Mouse (Mus musculus): Measurements from ENCODE around the gene Micall1. TPM values are rescaled to one million over a fixed set of nuclear protein-coding genes. Genes with fewer than 3 reads are reported as not detected.
A peak's percentile ranks its signal among the peaks of the same experiment; 100 is the strongest.

Micall1 gene
- polyA plus RNA-seq, 1 experiment from 2014 or later: 5.5 TPM

GRCm38 (mm10) chr15:79100391-79100790 is 8.3 kb upstream of the Micall1 start:
- 83% methylated on average over 4 of the region's 4 CpGs for WGBS
- no peak overlapping the region for H3K27ac ChIP-seq
- no peak overlapping the region for H3K4me3 ChIP-seq
- no peak for DNase-seq (ENCODE audit: extremely low spot score, low spot score)
- no peaks in the 10 kb centered on the region for H3K27me3 ChIP-seq (ENCODE audit: poor library complexity, severe bottlenecking)
- H3K36me3 ChIP-seq (replicated peaks): peaks cover 14% of the 10 kb centered on the region
- no peaks in the 10 kb centered on the region for H3K9me3 ChIP-seq
- peaks cover 43% of the 10 kb centered on the region for H3K4me1 ChIP-seq

GRCm38 (mm10) chr15:79101531-79101930 is 7.2 kb upstream of the Micall1 start:
- Histone ChIP-seq H3K9me3 (no peaks in the 10 kb centered on the region), H3K4me1 (peaks cover 39% of the 10 kb centered on the region), H3K36me3 (replicated peaks) (peaks cover 2% of the 10 kb centered on the region), H3K27me3 (ENCODE audit: poor library complexity, severe bottlenecking) (no peaks in the 10 kb centered on the region), H3K27ac (peak overlapping the region; percentile 30; the same call in 1 of the 2 replicates), H3K4me3 (no peak overlapping the region)
- no peak for DNase-seq (ENCODE audit: extremely low spot score, low spot score)

- H3K9me3 ChIP-seq: no peaks in the 10 kb centered on the region
- H3K36me3 ChIP-seq (replicated peaks): no peaks in the 10 kb centered on the region
- H3K4me1 ChIP-seq: peaks cover 31% of the 10 kb centered on the region
- DNase-seq (ENCODE audit: extremely low spot score, low spot score): no peak
- H3K27ac ChIP-seq: no peak overlapping the region
- peaks cover 12% of the 10 kb centered on the region for H3K27me3 ChIP-seq (ENCODE audit: poor library complexity, severe bottlenecking)
- no peak overlapping the region for H3K4me3 ChIP-seq
- WGBS: 78% methylated on average over 10 of the region's 10 CpGs
These were observed 5.4 kb upstream of the Micall1 start for GRCm38 (mm10) chr15:79103264-79103663.

- Histone ChIP-seq H3K9me3 (no peaks in the 10 kb centered on the region), H3K27ac (no peak overlapping the region), H3K4me3 (no peak overlapping the region), H3K27me3 (ENCODE audit: poor library complexity, severe bottlenecking) (peaks cover 28% of the 10 kb centered on the region), H3K36me3 (replicated peaks) (no peaks in the 10 kb centered on the region), H3K4me1 (peaks cover 42% of the 10 kb centered on the region)
- WGBS: 60% methylated on average over 2 of the region's 2 CpGs
- no peak for DNase-seq (ENCODE audit: extremely low spot score, low spot score)
These were observed 2.9 kb upstream of the Micall1 start for GRCm38 (mm10) chr15:79105804-79106203.

GRCm38 (mm10) chr15:79107966-79108365 is 732 bp upstream of the Micall1 start:
- DNase-seq (ENCODE audit: extremely low spot score, low spot score): no peak
- Histone ChIP-seq H3K36me3 (replicated peaks) (peaks cover 5% of the 10 kb centered on the region), H3K9me3 (no peaks in the 10 kb centered on the region), H3K27me3 (ENCODE audit: poor library complexity, severe bottlenecking) (peaks cover 37% of the 10 kb centered on the region), H3K4me1 (peaks cover 32% of the 10 kb centered on the region), H3K4me3 (peak overlapping the region; percentile 90), H3K27ac (peak overlapping the region; percentile 92)
- 25% methylated on average over 7 of the region's 7 CpGs for WGBS

GRCm38 (mm10) chr15:79109321-79109934 is 730 bp downstream of the Micall1 start:
- under 1% methylated on average over 46 of the region's 46 CpGs for WGBS
- H3K36me3 ChIP-seq (replicated peaks): peaks cover 6% of the 10 kb centered on the region
- no peaks in the 10 kb centered on the region for H3K9me3 ChIP-seq
- peak overlapping the region; percentile 90 for H3K4me3 ChIP-seq
- no peak for DNase-seq (ENCODE audit: extremely low spot score, low spot score)
- H3K27ac ChIP-seq: peak overlapping the region; percentile 92
- peaks cover 32% of the 10 kb centered on the region for H3K4me1 ChIP-seq
- H3K27me3 ChIP-seq (ENCODE audit: poor library complexity, severe bottlenecking): peaks cover 37% of the 10 kb centered on the region

GRCm38 (mm10) chr15:79110031-79110430 is 1.3 kb downstream of the Micall1 start:
- no peak for DNase-seq (ENCODE audit: extremely low spot score, low spot score)
- Histone ChIP-seq H3K9me3 (no peaks in the 10 kb centered on the region), H3K27me3 (ENCODE audit: poor library complexity, severe bottlenecking) (peaks cover 37% of the 10 kb centered on the region), H3K4me3 (peak overlapping the region; percentile 90), H3K36me3 (replicated peaks) (peaks cover 11% of the 10 kb centered on the region), H3K27ac (no peak overlapping the region), H3K4me1 (peaks cover 32% of the 10 kb centered on the region)
- 17% methylated on average over 9 of the region's 9 CpGs for WGBS

GRCm38 (mm10) chr15:79110528-79110927 is 1.8 kb downstream of the Micall1 start:
- H3K9me3 ChIP-seq: no peaks in the 10 kb centered on the region
- peak overlapping the region; percentile 90 for H3K4me3 ChIP-seq
- DNase-seq (ENCODE audit: extremely low spot score, low spot score): no peak
- WGBS: 64% methylated on average over 2 of the region's 2 CpGs
- peaks cover 32% of the 10 kb centered on the region for H3K4me1 ChIP-seq
- peaks cover 16% of the 10 kb centered on the region for H3K36me3 ChIP-seq (replicated peaks)
- no peak overlapping the region for H3K27ac ChIP-seq
- peaks cover 37% of the 10 kb centered on the region for H3K27me3 ChIP-seq (ENCODE audit: poor library complexity, severe bottlenecking)

GRCm38 (mm10) chr15:79111774-79112173 is 3.1 kb downstream of the Micall1 start:
- H3K27me3 ChIP-seq (ENCODE audit: poor library complexity, severe bottlenecking): peaks cover 37% of the 10 kb centered on the region
- peaks cover 23% of the 10 kb centered on the region for H3K36me3 ChIP-seq (replicated peaks)
- DNase-seq (ENCODE audit: extremely low spot score, low spot score): no peak
- H3K4me1 ChIP-seq: peaks cover 32% of the 10 kb centered on the region
- H3K4me3 ChIP-seq: no peak overlapping the region
- no peaks in the 10 kb centered on the region for H3K9me3 ChIP-seq
- no peak overlapping the region for H3K27ac ChIP-seq
- WGBS: 91% methylated on average over 4 of the region's 4 CpGs

- Histone ChIP-seq H3K9me3 (no peaks in the 10 kb centered on the region), H3K4me1 (peaks cover 7% of the 10 kb centered on the region), H3K4me3 (no peak overlapping the region), H3K27me3 (ENCODE audit: poor library complexity, severe bottlenecking) (peaks cover 14% of the 10 kb centered on the region), H3K36me3 (replicated peaks) (peaks cover 38% of the 10 kb centered on the region), H3K27ac (no peak overlapping the region)
- no peak for DNase-seq (ENCODE audit: extremely low spot score, low spot score)
- 65% methylated on average over 5 of the region's 5 CpGs for WGBS
These were observed 6.6 kb downstream of the Micall1 start for GRCm38 (mm10) chr15:79115276-79115675.

- no peak overlapping the region for H3K27ac ChIP-seq
- no peaks in the 10 kb centered on the region for H3K27me3 ChIP-seq (ENCODE audit: poor library complexity, severe bottlenecking)
- WGBS: 89% methylated on average over 9 of the region's 9 CpGs
- H3K36me3 ChIP-seq (replicated peaks): peaks cover 55% of the 10 kb centered on the region
- no peak overlapping the region for H3K4me3 ChIP-seq
- no peaks in the 10 kb centered on the region for H3K9me3 ChIP-seq
- H3K4me1 ChIP-seq: no peaks in the 10 kb centered on the region
- DNase-seq (ENCODE audit: extremely low spot score, low spot score): no peak
These were observed 10.8 kb downstream of the Micall1 start for GRCm38 (mm10) chr15:79119491-79119890.

- no peak overlapping the region for H3K4me3 ChIP-seq
- no peaks in the 10 kb centered on the region for H3K4me1 ChIP-seq
- H3K9me3 ChIP-seq: no peaks in the 10 kb centered on the region
- no peak overlapping the region for H3K27ac ChIP-seq
- 77% methylated on average over 4 of the region's 4 CpGs for WGBS
- no peaks in the 10 kb centered on the region for H3K27me3 ChIP-seq (ENCODE audit: poor library complexity, severe bottlenecking)
- DNase-seq (ENCODE audit: extremely low spot score, low spot score): no peak
- peaks cover 64% of the 10 kb centered on the region for H3K36me3 ChIP-seq (replicated peaks)
These were observed 13.4 kb downstream of the Micall1 start for GRCm38 (mm10) chr15:79122119-79122518.

GRCm38 (mm10) chr15:79122546-79122945 is 13.8 kb downstream of the Micall1 start:
- no peaks in the 10 kb centered on the region for H3K9me3 ChIP-seq
- H3K27me3 ChIP-seq (ENCODE audit: poor library complexity, severe bottlenecking): no peaks in the 10 kb centered on the region
- 86% methylated on average over 13 of the region's 13 CpGs for WGBS
- DNase-seq (ENCODE audit: extremely low spot score, low spot score): no peak
- H3K4me1 ChIP-seq: no peaks in the 10 kb centered on the region
- H3K36me3 ChIP-seq (replicated peaks): peaks cover 68% of the 10 kb centered on the region
- H3K27ac ChIP-seq: no peak overlapping the region
- no peak overlapping the region for H3K4me3 ChIP-seq

GRCm38 (mm10) chr15:79123751-79124150 is 15.1 kb downstream of the Micall1 start:
- H3K27me3 ChIP-seq (ENCODE audit: poor library complexity, severe bottlenecking): no peaks in the 10 kb centered on the region
- no peak overlapping the region for H3K27ac ChIP-seq
- no peaks in the 10 kb centered on the region for H3K4me1 ChIP-seq
- H3K36me3 ChIP-seq (replicated peaks): peaks cover 75% of the 10 kb centered on the region
- no peak overlapping the region for H3K4me3 ChIP-seq
- peaks cover 5% of the 10 kb centered on the region; the same call in 1 of the 2 replicates for H3K9me3 ChIP-seq
- 84% methylated on average over 6 of the region's 6 CpGs for WGBS
- no peak for DNase-seq (ENCODE audit: extremely low spot score, low spot score)

Measured in forebrain, embryonic 10.5 days (tissue).